18 mouse cellular contexts compared by ENCODE assay signal in genomic region chr6:88968842-88969241, GRCm38 (mm10).
DNase-seq lines count a peak whose midpoint lies in the region; ATAC-seq lines count a peak whose summit lies in the region.
"Had no signal": no experiment of that assay in that cellular context is flagged by ENCODE, and none has a peak within 500 bp of the region (broad histone marks: within the 10 kb centered on the region; RNA-seq: fewer than 3 reads in every experiment).

No protein-coding gene starts in this region.

- H3K4me1 ChIP-seq in hindbrain, embryonic 11.5 days (replicated peaks; ENCODE audit: control insufficient read depth, insufficient read depth, low read length) = peaks cover 23% of the 10 kb centered on the region
- H3K4me1 ChIP-seq in hindbrain, embryonic 13.5 days (replicated peaks) = peaks cover 72% of the 10 kb centered on the region
- peaks cover 89% of the 10 kb centered on the region for H3K4me1 ChIP-seq in midbrain, embryonic 10.5 days
- H3K4me1 ChIP-seq in midbrain, embryonic 15.5 days = peaks cover 45% of the 10 kb centered on the region
- H3K4me1 ChIP-seq in midbrain, embryonic 13.5 days (replicated peaks) = peaks cover 67% of the 10 kb centered on the region

- no peaks in the 10 kb centered on the region for H3K9me3 ChIP-seq in hindbrain, embryonic 11.5 days (ENCODE audit: control insufficient read depth, low read length)
- no peaks in the 10 kb centered on the region for H3K9me3 ChIP-seq in hindbrain, embryonic 13.5 days
- no peaks in the 10 kb centered on the region for H3K9me3 ChIP-seq in midbrain, embryonic 10.5 days (replicated peaks)
- H3K9me3 ChIP-seq in midbrain, embryonic 15.5 days = no peaks in the 10 kb centered on the region
- no peaks in the 10 kb centered on the region for H3K9me3 ChIP-seq in midbrain, embryonic 13.5 days
- H3K9me3 ChIP-seq: midbrain, embryonic 12.5 days had no signal

- no peak overlapping the region for H3K4me3 ChIP-seq in hindbrain, embryonic 11.5 days (ENCODE audit: low read depth, low read length)
- no peak overlapping the region for H3K4me3 ChIP-seq in hindbrain, embryonic 13.5 days
- H3K4me3 ChIP-seq in midbrain, embryonic 10.5 days = no peak overlapping the region
- H3K4me3 ChIP-seq in midbrain, embryonic 15.5 days = no peak overlapping the region
- H3K4me3 ChIP-seq in midbrain, embryonic 13.5 days (replicated peaks) = no peak overlapping the region
- H3K4me3 ChIP-seq: erythroblast, embryonic 14.5 days; midbrain, embryonic 12.5 days had no signal

- H3K27ac ChIP-seq in hindbrain, embryonic 11.5 days (ENCODE audit: low read depth, low read length) = no peak overlapping the region
- H3K27ac ChIP-seq in hindbrain, embryonic 13.5 days = no peak overlapping the region
- H3K27ac ChIP-seq in midbrain, embryonic 10.5 days (replicated peaks) = peak overlapping the region; percentile 66
- no peak overlapping the region for H3K27ac ChIP-seq in midbrain, embryonic 15.5 days
- H3K27ac ChIP-seq in midbrain, embryonic 13.5 days = no peak overlapping the region
- H3K27ac ChIP-seq: kidney, postnatal 0 days; liver, embryonic 14.5 days; macrophage; midbrain, embryonic 12.5 days had no signal

- 32% methylated on average over 4 of the region's 4 CpGs for WGBS in hindbrain, embryonic 11.5 days
- WGBS in hindbrain, embryonic 13.5 days = 54% methylated on average over 4 of the region's 4 CpGs
- WGBS in midbrain, embryonic 10.5 days = 40% methylated on average over 4 of the region's 4 CpGs
- 39% methylated on average over 4 of the region's 4 CpGs for WGBS in midbrain, embryonic 15.5 days
- WGBS in midbrain, embryonic 13.5 days = 33% methylated on average over 4 of the region's 4 CpGs

- no peaks in the 10 kb centered on the region for H3K27me3 ChIP-seq in hindbrain, embryonic 11.5 days (ENCODE audit: control insufficient read depth, insufficient read depth, low read length)
- H3K27me3 ChIP-seq in hindbrain, embryonic 13.5 days = 0 out of 2 replicates have a peak, but pooled peaks cover 21% of the 10 kb centered on the region
- H3K27me3 ChIP-seq in midbrain, embryonic 10.5 days (ENCODE audit: low read depth, poor library complexity, severe bottlenecking) = peaks cover 47% of the 10 kb centered on the region
- H3K27me3 ChIP-seq in midbrain, embryonic 15.5 days (replicated peaks) = no peaks in the 10 kb centered on the region
- H3K27me3 ChIP-seq in midbrain, embryonic 13.5 days = 0 out of 2 replicates have a peak, but pooled peaks cover 3% of the 10 kb centered on the region

- H3K9ac ChIP-seq in hindbrain, embryonic 11.5 days (ENCODE audit: low read depth, low read length) = peak overlapping the region; percentile 0; the same call in 1 of the 2 replicates
- H3K9ac ChIP-seq in hindbrain, embryonic 13.5 days = no peak overlapping the region
- no peak overlapping the region for H3K9ac ChIP-seq in midbrain, embryonic 15.5 days
- 0 out of 2 replicates have a peak overlapping the region, but pooled peaks have one; percentile 32 for H3K9ac ChIP-seq in midbrain, embryonic 13.5 days (replicated peaks)
- H3K9ac ChIP-seq: liver, embryonic 14.5 days; midbrain, embryonic 12.5 days had no signal

- H3K4me2 ChIP-seq in hindbrain, embryonic 11.5 days (replicated peaks; ENCODE audit: low read depth, low read length) = no peak overlapping the region
- no peak overlapping the region for H3K4me2 ChIP-seq in hindbrain, embryonic 13.5 days
- H3K4me2 ChIP-seq in midbrain, embryonic 15.5 days = no peak overlapping the region
- H3K4me2 ChIP-seq in midbrain, embryonic 13.5 days (replicated peaks) = no peak overlapping the region
- H3K4me2 ChIP-seq: heart, embryonic 11.5 days; midbrain, embryonic 12.5 days had no signal

- H3K36me3 ChIP-seq in hindbrain, embryonic 11.5 days (ENCODE audit: control insufficient read depth, insufficient read depth, low read length) = no peaks in the 10 kb centered on the region
- H3K36me3 ChIP-seq in hindbrain, embryonic 13.5 days = no peaks in the 10 kb centered on the region
- no peaks in the 10 kb centered on the region for H3K36me3 ChIP-seq in midbrain, embryonic 10.5 days
- H3K36me3 ChIP-seq in midbrain, embryonic 15.5 days (replicated peaks) = no peaks in the 10 kb centered on the region
- H3K36me3 ChIP-seq in midbrain, embryonic 13.5 days = no peaks in the 10 kb centered on the region
- H3K36me3 ChIP-seq: midbrain, embryonic 12.5 days had no signal

- no peak for ATAC-seq in hindbrain, embryonic 11.5 days (ENCODE audit: low FRiP score)
- ATAC-seq in hindbrain, embryonic 13.5 days (ENCODE audit: low FRiP score) = no peak
- ATAC-seq in midbrain, embryonic 15.5 days (replicated peaks) = no peak
- ATAC-seq in midbrain, embryonic 13.5 days = no peak
- ATAC-seq: forebrain, embryonic 16.5 days had no signal

- no peak for DNase-seq in hindbrain, embryonic 11.5 days (ENCODE audit: low spot score)
- no peak for DNase-seq in midbrain, embryonic 10.5 days (ENCODE audit: low spot score)
- DNase-seq in right cerebral cortex, postnatal 36 days (ENCODE audit: low spot score in 2 of 2) = peak; percentile 43 to 44
- no peak for DNase-seq in thymus, postnatal 25 days
- DNase-seq: adrenal gland, postnatal 36 days; cerebellum, adult 8-10 months; heart, postnatal 10 days; kidney, adult 11 months had no signal

Comparison
In these comparisons a context has a peak if more than half of its experiments do, and no peak if none do; other contexts are left out.
1. H3K9ac ChIP-seq: peak in hindbrain, embryonic 11.5 days (single experiment) and midbrain, embryonic 13.5 days (single experiment); none in hindbrain, embryonic 13.5 days (single experiment) and midbrain, embryonic 15.5 days (single experiment).
2. DNase-seq: peak in right cerebral cortex, postnatal 36 days (2 of 2); none in hindbrain, embryonic 11.5 days (single experiment), midbrain, embryonic 10.5 days (single experiment) and thymus, postnatal 25 days (single experiment).